Mouse (Mus musculus) erythroblast, embryonic 14.5 days (primary cell): ENCODE measurements at regions not wholly inside any gene's neighbourhood (a gene's known extent, or its start where the extent isn't known, plus 50 kb on each side); places are given as distances from the start of the nearest gene placed in this dataset.

Experiments
- H3K27me3 ChIP-seq: 2 replicates; pipeline ENCODE4 v1.6.1; 2012; ENCODE audit warnings: inconsistent platforms; ENCODE audit not compliant: control insufficient read depth
- H3K36me3 ChIP-seq: 2 replicates; pipeline ENCODE4 v1.6.1; 2012; ENCODE audit warnings: mild to moderate bottlenecking, inconsistent platforms; ENCODE audit not compliant: control insufficient read depth
- H3K4me1 ChIP-seq: 2 replicates; pipeline ENCODE4 v1.6.1; 2012; ENCODE audit warnings: inconsistent platforms; ENCODE audit not compliant: control insufficient read depth
- H3K4me3 ChIP-seq: replicated peaks from 2 replicates; pipeline ENCODE3; 2012; ENCODE audit warnings: moderate library complexity, mild to moderate bottlenecking, inconsistent platforms
- H3K9me3 ChIP-seq: 2 replicates; pipeline ENCODE4 v1.6.1; 2012; ENCODE audit warnings: low read length, inconsistent platforms, mixed read lengths; ENCODE audit not compliant: control insufficient read depth
- GATA1 ChIP-seq: IDR thresholded peaks from 2 replicates; pipeline ENCODE4 v1.6.1; 2012; ENCODE audit warnings: low read length, inconsistent platforms, mixed read lengths
- TAL1 ChIP-seq: IDR thresholded peaks from 3 replicates; pipeline ENCODE4 v1.6.1; 2012; ENCODE audit warnings: low read length, inconsistent platforms, mixed read lengths

DNA sequence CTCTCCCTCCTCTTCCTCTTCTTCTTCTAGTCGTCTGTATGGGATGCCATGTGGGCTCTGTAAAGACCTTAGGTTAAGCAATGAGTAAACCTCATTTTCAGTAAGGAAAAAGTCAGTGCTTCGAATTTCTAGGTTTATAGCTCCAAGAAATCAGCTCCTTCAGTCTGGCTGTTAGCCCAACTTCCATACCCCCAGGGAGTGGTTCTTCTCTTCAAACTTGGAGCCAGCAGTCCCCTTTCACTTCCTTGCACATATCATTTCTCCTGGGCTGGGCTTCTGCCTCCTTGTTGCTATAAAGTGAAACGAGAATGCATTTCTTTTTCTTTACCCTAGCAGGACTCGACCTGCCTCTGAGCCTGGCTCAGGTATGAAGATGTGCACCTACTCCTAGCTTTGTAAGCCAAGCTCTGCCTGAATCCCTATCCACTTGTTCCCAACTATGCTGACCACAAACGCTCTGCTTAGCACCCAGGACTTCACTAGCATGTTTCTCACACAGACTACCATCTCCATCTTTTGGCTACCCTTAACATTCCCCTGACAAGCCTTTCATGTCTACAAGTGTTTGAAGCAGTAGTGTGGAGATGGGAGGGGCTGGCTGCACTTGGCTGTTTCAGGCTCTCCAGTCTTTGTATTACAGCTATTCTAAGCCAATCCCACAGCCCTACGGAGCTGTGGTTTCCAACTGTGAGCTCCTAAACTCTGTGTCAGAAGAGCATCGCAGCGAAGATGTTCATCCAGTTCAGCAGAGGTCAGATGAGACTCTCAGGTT is 243.8 kb upstream of the Tprg start:
- Histone ChIP-seq H3K4me3 (no peak overlapping the region), H3K9me3 (no peaks in the 10 kb centered on the region)
- TF ChIP-seq TAL1 = no peak
- TF ChIP-seq GATA1 = no peak

DNA sequence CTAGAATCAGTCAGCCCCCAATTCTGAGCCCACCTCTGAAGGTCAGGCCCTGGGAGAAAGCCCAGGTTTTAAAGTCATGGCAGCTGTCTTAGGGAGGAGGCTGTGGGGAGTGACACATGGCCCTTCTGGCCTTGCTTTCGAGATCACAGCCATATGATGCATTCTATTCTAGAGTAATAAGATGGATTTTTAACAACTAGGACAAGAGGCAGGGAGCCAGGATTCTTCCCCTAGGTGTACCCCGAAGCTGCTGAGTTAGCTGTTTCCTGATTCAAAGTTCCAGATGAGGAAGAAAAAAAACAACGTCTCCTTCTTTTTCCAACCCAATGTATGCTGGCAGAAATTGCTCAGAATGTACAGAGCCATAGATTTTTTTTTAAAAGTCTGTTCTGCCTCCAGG is 242.0 kb upstream of the Tprg start:
- no peaks in the 10 kb centered on the region for H3K4me1 ChIP-seq
- no peaks in the 10 kb centered on the region for H3K36me3 ChIP-seq
- H3K27me3 ChIP-seq = no peaks in the 10 kb centered on the region
- H3K9me3 ChIP-seq = no peaks in the 10 kb centered on the region
- TF ChIP-seq GATA1 = no peak
- TF ChIP-seq TAL1 = no peak
- H3K4me3 ChIP-seq = no peak overlapping the region

More for the DNA sequence above, 243.8 kb upstream of the Tprg start:
- Histone ChIP-seq H3K27me3 (no peaks in the 10 kb centered on the region), H3K36me3 (no peaks in the 10 kb centered on the region), H3K4me1 (no peaks in the 10 kb centered on the region)

GRCm38 (mm10) chr16:25047726-25048125 is 238.9 kb upstream of the Tprg start:
- Histone ChIP-seq H3K9me3 (no peaks in the 10 kb centered on the region), H3K27me3 (no peaks in the 10 kb centered on the region), H3K36me3 (no peaks in the 10 kb centered on the region), H3K4me3 (no peak overlapping the region), H3K4me1 (no peaks in the 10 kb centered on the region)
- TF ChIP-seq TAL1 (no peak), GATA1 (no peak)

GRCm38 (mm10) chr16:25049928-25050510 is 236.6 kb upstream of the Tprg start:
- Histone ChIP-seq H3K4me3 (no peak overlapping the region), H3K9me3 (no peaks in the 10 kb centered on the region), H3K4me1 (no peaks in the 10 kb centered on the region), H3K27me3 (no peaks in the 10 kb centered on the region), H3K36me3 (no peaks in the 10 kb centered on the region)
- TF ChIP-seq GATA1 (no peak), TAL1 (no peak)

DNA sequence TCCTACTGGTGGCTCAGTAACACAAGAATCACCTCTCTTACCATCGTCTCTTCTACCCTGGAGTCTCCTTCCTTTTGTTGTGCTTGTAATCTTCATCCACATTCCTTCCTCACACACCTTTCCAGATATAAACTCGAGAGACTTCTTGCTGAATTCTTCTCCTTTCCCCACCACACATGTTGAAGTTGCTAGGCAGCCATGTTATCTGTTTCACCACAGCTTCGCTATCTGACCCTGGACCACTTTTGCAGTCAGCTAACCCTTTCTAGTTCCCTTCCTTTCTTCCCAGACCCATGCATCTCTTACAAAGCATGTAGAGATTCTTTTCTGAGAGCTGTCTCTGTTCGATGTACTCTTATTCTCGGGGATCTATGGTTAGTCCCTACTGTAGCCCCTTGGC is 235.6 kb upstream of the Tprg start:
- no peak for TF ChIP-seq GATA1
- TF ChIP-seq TAL1 = no peak
- Histone ChIP-seq H3K4me3 (no peak overlapping the region), H3K27me3 (no peaks in the 10 kb centered on the region), H3K36me3 (no peaks in the 10 kb centered on the region), H3K4me1 (no peaks in the 10 kb centered on the region), H3K9me3 (no peaks in the 10 kb centered on the region)

DNA sequence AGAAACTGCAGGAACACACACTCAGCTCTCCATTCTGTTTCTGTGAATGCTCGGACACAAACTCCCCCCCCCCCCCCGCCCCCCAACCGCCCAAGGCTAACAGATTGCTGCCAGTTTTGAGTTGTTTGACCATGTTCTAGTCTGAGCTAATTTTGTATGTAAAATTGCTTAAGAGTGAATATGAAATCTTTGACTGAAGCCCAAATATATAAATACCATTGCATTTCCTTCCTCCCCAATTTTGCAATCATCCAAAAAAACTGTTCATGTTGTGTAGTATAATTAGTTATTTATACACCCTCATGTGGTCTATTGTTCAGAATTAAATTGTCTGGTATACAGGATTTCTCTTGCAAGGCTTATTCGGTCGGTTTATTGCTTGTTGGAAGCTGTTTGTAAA is 234.2 kb upstream of the Tprg start:
- TF ChIP-seq GATA1 (no peak), TAL1 (no peak)
- H3K9me3 ChIP-seq = no peaks in the 10 kb centered on the region

GRCm38 (mm10) chr16:25052917-25053343 is 233.7 kb upstream of the Tprg start:
- Histone ChIP-seq H3K27me3 (peaks cover 1% of the 10 kb centered on the region), H3K4me3 (no peak overlapping the region), H3K4me1 (no peaks in the 10 kb centered on the region), H3K36me3 (no peaks in the 10 kb centered on the region), H3K9me3 (no peaks in the 10 kb centered on the region)
- no peak for TF ChIP-seq TAL1
- TF ChIP-seq GATA1 = no peak

More for the DNA sequence above, 234.2 kb upstream of the Tprg start:
- Histone ChIP-seq H3K4me1 (no peaks in the 10 kb centered on the region), H3K4me3 (no peak overlapping the region), H3K27me3 (no peaks in the 10 kb centered on the region), H3K36me3 (no peaks in the 10 kb centered on the region)

DNA sequence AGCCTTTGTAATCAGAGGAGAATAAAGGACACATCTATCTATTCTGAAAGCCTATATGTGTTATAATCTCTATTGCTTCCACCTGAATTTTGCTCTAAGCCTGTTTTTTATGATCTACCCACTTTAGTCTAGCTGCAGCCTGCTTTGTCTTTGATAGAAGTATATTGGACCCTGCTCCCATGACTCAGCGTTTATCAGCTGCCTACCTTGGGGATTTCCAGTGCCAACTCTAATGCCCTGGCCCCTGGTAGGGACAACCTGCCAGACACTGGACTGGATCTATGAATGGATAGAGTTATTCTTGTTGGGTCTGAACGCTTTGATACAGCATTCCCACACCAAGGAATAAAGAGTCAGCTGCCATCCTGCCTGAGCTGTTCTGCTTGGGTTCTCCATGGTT is 232.3 kb upstream of the Tprg start:
- no peak overlapping the region for H3K4me3 ChIP-seq
- H3K27me3 ChIP-seq = peaks cover 15% of the 10 kb centered on the region
- H3K9me3 ChIP-seq = no peaks in the 10 kb centered on the region
- H3K4me1 ChIP-seq = no peaks in the 10 kb centered on the region
- no peaks in the 10 kb centered on the region for H3K36me3 ChIP-seq
- TF ChIP-seq TAL1 (no peak), GATA1 (no peak)

GRCm38 (mm10) chr16:25055376-25055775 is 231.2 kb upstream of the Tprg start:
- H3K4me1 ChIP-seq = no peaks in the 10 kb centered on the region
- H3K36me3 ChIP-seq = no peaks in the 10 kb centered on the region
- H3K27me3 ChIP-seq = peaks cover 25% of the 10 kb centered on the region
- H3K4me3 ChIP-seq = no peak overlapping the region
- no peaks in the 10 kb centered on the region for H3K9me3 ChIP-seq
- TF ChIP-seq TAL1 = no peak
- TF ChIP-seq GATA1 = no peak
